Mouse (Mus musculus) stomach, postnatal 0 days (tissue): ENCODE data around the gene Gm5127. TPM values are rescaled to one million over a fixed set of nuclear protein-coding genes. Genes with fewer than 3 reads are reported as not detected.

Experiments
- ATAC-seq: fragments of 200-750 bp; cut with Nextera tagmentation; 2 replicates; pipeline ENCODE4 v1.8.0; 2017; ENCODE audit not compliant: low FRiP score, low TSS enrichment
- DNase-seq: peaks from one replicate; pipeline ENCODE4 v3.0.0-alpha.2; 2016; ENCODE audit warnings: low spot score
- H3K27ac ChIP-seq: fragments of 300-500 bp; sonication (generic); replicated peaks from 2 replicates; pipeline ENCODE4 v1.5.1; 2014; ENCODE audit warnings: mild to moderate bottlenecking, control low read depth
- H3K27me3 ChIP-seq: fragments of 300-500 bp; sonication (generic); 2 replicates; pipeline ENCODE4 v1.6.1; 2014; ENCODE audit warnings: low read length; ENCODE audit not compliant: control insufficient read depth, insufficient read depth
- H3K36me3 ChIP-seq: fragments of 300-500 bp; sonication (generic); 2 replicates; pipeline ENCODE4 v1.6.1; 2014; ENCODE audit warnings: low read length, mixed read lengths; ENCODE audit not compliant: control insufficient read depth, insufficient read depth
- H3K4me1 ChIP-seq: fragments of 300-500 bp; sonication (generic); replicated peaks from 2 replicates; pipeline ENCODE4 v1.6.1; 2014; ENCODE audit warnings: antibody characterized with exemption; ENCODE audit not compliant: control insufficient read depth, insufficient read depth
- H3K4me2 ChIP-seq: fragments of 300-500 bp; sonication (generic); replicated peaks from 2 replicates; pipeline ENCODE4 v1.6.1; 2014; ENCODE audit warnings: low read depth, mild to moderate bottlenecking, control low read depth, moderate library complexity
- H3K4me3 ChIP-seq: fragments of 300-500 bp; sonication (generic); 2 replicates; pipeline ENCODE4 v1.5.1; 2014; ENCODE audit warnings: low read depth, low read length, control low read depth
- H3K9ac ChIP-seq: fragments of 300-500 bp; sonication (generic); 2 replicates; pipeline ENCODE4 v1.6.1; 2014; ENCODE audit warnings: mild to moderate bottlenecking, low read length, control low read depth, mixed read lengths
- H3K9me3 ChIP-seq: fragments of 300-500 bp; sonication (generic); 2 replicates; pipeline ENCODE4 v1.6.1; 2016; ENCODE audit warnings: low read length; ENCODE audit not compliant: control insufficient read depth
- CTCF ChIP-seq: IDR thresholded peaks from 2 replicates; pipeline ENCODE4 v1.5.1; 2016; ENCODE audit warnings: antibody characterized with exemption, low read depth, mild to moderate bottlenecking, moderate library complexity
- EP300 ChIP-seq: optimal IDR thresholded peaks from 2 replicates; pipeline ENCODE3; 2016; ENCODE audit warnings: antibody characterized with exemption
- WGBS: fragments of 180-500 bp; shearing (Covaris S2); extraction: QIAGEN DNeasy Blood & Tissue Kit; methylation state at CpG from one replicate; pipeline ENCODE4 v1.1.7; 2014; 5-methylcytosine and 5-hydroxymethylcytosine counted together
- polyA plus RNA-seq: library from polyadenylated mRNA; unstranded; fragments of >200 nt; fragmentation: Nextera tagmentation; extraction: Ambion mirVana; gene quantifications from 2 replicates; pipeline ENCODE4 v1.2.1, GENCODE M21; 2015

Gene Gm5127
- polyA plus RNA-seq, 1 experiment from 2014 or later: 0.10 TPM

- ATAC-seq (no peak), DNase-seq (no peak)
- TF ChIP-seq CTCF: no peak
- TF ChIP-seq EP300: no peak
- Histone ChIP-seq H3K36me3 (no peaks in the 10 kb centered on the region), H3K27me3 (no peaks in the 10 kb centered on the region), H3K4me3 (no peak overlapping the region), H3K9me3 (no peaks in the 10 kb centered on the region), H3K4me1 (no peaks in the 10 kb centered on the region), H3K4me2 (no peak overlapping the region), H3K27ac (no peak overlapping the region), H3K9ac (no peak overlapping the region)
Observed at GRCm38 (mm10) chrX:106593914-106594313, 10.9 kb downstream of the Gm5127 start.

GRCm38 (mm10) chrX:106595904-106596303 is 12.9 kb downstream of the Gm5127 start:
- Histone ChIP-seq H3K27me3 (no peaks in the 10 kb centered on the region), H3K4me1 (no peaks in the 10 kb centered on the region), H3K36me3 (no peaks in the 10 kb centered on the region), H3K9ac (no peak overlapping the region), H3K9me3 (no peaks in the 10 kb centered on the region), H3K4me2 (no peak overlapping the region), H3K4me3 (no peak overlapping the region), H3K27ac (no peak overlapping the region)
- TF ChIP-seq EP300 (no peak), CTCF (no peak)
- WGBS: 85% methylated on average over 1 of the region's 1 CpGs
- no peak for ATAC-seq
- no peak for DNase-seq

- ATAC-seq: no peak
- H3K9ac ChIP-seq: no peak overlapping the region
- 17% methylated on average over 9 of the region's 9 CpGs for WGBS
Observed at GRCm38 (mm10) chrX:106602574-106603258, 19.7 kb downstream of the Gm5127 start.

GRCm38 (mm10) chrX:106603386-106603785 is 20.4 kb downstream of the Gm5127 start, which contains the start of gene Cysltr1:
Gene Cysltr1 (minus strand): TSS chrX:106603679.
- Histone ChIP-seq H3K4me3 (peak within 1 kb of the TSS; percentile 12; the same call in 1 of the 2 replicates), H3K27ac (peak within 1 kb of the TSS; percentile 40; the same call in 1 of the 2 replicates), H3K27me3 (no peaks in the 10 kb centered on the region), H3K9ac (no peak within 1 kb of the TSS), H3K4me2 (peak within 1 kb of the TSS; percentile 34), H3K4me1 (no peaks in the 10 kb centered on the region), H3K9me3 (no peaks in the 10 kb centered on the region), H3K36me3 (no peaks in the 10 kb centered on the region)
- 19% methylated on average over 6 of the region's 6 CpGs for WGBS
- DNase-seq: no peak
- TF ChIP-seq CTCF (no peak), EP300 (no peak)
- no peak for ATAC-seq

More at GRCm38 (mm10) chrX:106602574-106603258, 19.7 kb downstream of the Gm5127 start:
- no peak for DNase-seq
- Histone ChIP-seq H3K27me3 (no peaks in the 10 kb centered on the region), H3K27ac (no peak overlapping the region; the same call in 1 of the 2 replicates), H3K36me3 (no peaks in the 10 kb centered on the region), H3K9me3 (no peaks in the 10 kb centered on the region), H3K4me1 (no peaks in the 10 kb centered on the region), H3K4me3 (peak overlapping the region; percentile 12; the same call in 1 of the 2 replicates), H3K4me2 (peak overlapping the region; percentile 34)
- no peak for TF ChIP-seq EP300
- TF ChIP-seq CTCF: no peak

- H3K4me1 ChIP-seq: no peaks in the 10 kb centered on the region
- no peaks in the 10 kb centered on the region for H3K9me3 ChIP-seq
- DNase-seq: no peak
- no peak for ATAC-seq
- no peak overlapping the region for H3K4me2 ChIP-seq
- 40% methylated on average over 1 of the region's 1 CpGs for WGBS
- H3K27me3 ChIP-seq: no peaks in the 10 kb centered on the region
- H3K27ac ChIP-seq: no peak overlapping the region
- H3K4me3 ChIP-seq: no peak overlapping the region
- H3K9ac ChIP-seq: no peak overlapping the region
- TF ChIP-seq CTCF (no peak), EP300 (no peak)
- H3K36me3 ChIP-seq: no peaks in the 10 kb centered on the region
Observed at GRCm38 (mm10) chrX:106622512-106622911, 39.5 kb downstream of the Gm5127 start.

GRCm38 (mm10) chrX:106623667-106624066 is 40.7 kb downstream of the Gm5127 start:
- H3K36me3 ChIP-seq: no peaks in the 10 kb centered on the region
- H3K9me3 ChIP-seq: no peaks in the 10 kb centered on the region
- WGBS: 38% methylated on average over 3 of the region's 3 CpGs
- H3K9ac ChIP-seq: no peak overlapping the region
- H3K27me3 ChIP-seq: no peaks in the 10 kb centered on the region
- H3K4me2 ChIP-seq: no peak overlapping the region
- H3K4me1 ChIP-seq: no peaks in the 10 kb centered on the region
- DNase-seq: no peak
- ATAC-seq: no peak
- no peak overlapping the region for H3K4me3 ChIP-seq
- no peak overlapping the region for H3K27ac ChIP-seq
- TF ChIP-seq EP300: no peak
